Mouse (Mus musculus) bone marrow macrophage, adult 2 months (primary cell): ENCODE data around the gene Alg5.

Experiments used
- CTCF ChIP-seq: IDR thresholded peaks from 2 replicates; pipeline ENCODE4 v1.5.1; 2012; ENCODE audit warnings: low read depth, mild to moderate bottlenecking, low read length, moderate library complexity
- POLR2A ChIP-seq: IDR thresholded peaks from 2 replicates; pipeline ENCODE4 v1.6.1; 2012; ENCODE audit warnings: mild to moderate bottlenecking, low read depth, low read length, borderline replicate concordance

DNA sequence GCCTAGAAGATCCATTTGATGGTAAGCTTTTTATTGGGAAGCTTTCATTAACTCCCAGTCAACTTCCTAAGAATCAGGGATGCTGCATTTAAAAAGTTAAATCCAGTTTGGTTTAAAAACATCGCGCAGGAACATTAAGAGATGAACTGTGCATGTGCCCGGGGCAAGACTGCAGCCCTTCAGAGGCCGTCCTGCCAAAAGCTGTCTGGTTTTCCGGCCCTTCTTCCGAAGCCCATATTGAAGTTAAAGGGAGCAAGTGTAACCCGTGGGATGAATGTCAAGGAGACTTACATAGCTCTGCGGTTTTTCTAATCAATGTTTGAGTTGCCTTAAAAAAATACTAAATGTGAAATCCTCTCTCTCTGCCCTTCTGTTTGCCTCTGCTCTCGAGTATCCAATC is 23.9 kb downstream of the Alg5 start:
- no peak for TF ChIP-seq CTCF
- TF ChIP-seq POLR2A = no peak
